Mouse (Mus musculus) mouse embryonic stem cell (cell line): Measurements from ENCODE around the gene Rtl1.

Experiments
- in situ Hi-C, 2 experiments: fragments of 300-500 bp; cut with MboI; formaldehyde crosslinking; loops; 1 replicate in 1 of 2; 3 replicates in 1 of 2; pipeline ENCODE4 v1.14.3; 2019 to 2020; ENCODE audit warnings: low sequenced_read_pairs in 2 of 2, low pct_unique_long_range_greater_than_20kb in 1 of 2, mixed read lengths in 1 of 2; ENCODE audit not compliant: unreplicated experiment in 1 of 2

Gene Rtl1

GRCm38 (mm10) chr12:109595753-109596152 is 4.4 kb downstream of the Rtl1 start:
- in situ Hi-C loops, result no loop called here

DNA sequence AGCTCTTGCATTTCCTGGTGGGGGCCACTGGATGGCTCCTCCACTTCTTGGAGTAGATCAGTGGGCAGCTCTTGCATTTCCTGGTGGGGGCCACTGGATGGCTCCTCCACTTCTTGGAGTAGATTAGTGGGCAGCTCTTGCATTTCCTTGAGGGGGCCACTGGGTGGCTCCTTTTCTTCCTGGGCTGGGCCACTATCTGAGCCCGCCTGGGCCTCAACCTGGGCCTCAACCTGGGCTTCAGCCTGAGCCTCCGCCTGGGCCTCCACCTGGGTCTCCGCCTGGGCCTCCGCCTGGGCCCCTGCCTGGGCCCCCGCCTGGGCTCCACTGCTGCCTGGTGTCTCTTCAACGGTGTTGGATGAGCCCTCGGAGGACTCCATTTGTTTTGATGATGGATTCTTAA is 5.2 kb downstream of the Rtl1 start:
- in situ Hi-C loops, result no loop called here

DNA sequence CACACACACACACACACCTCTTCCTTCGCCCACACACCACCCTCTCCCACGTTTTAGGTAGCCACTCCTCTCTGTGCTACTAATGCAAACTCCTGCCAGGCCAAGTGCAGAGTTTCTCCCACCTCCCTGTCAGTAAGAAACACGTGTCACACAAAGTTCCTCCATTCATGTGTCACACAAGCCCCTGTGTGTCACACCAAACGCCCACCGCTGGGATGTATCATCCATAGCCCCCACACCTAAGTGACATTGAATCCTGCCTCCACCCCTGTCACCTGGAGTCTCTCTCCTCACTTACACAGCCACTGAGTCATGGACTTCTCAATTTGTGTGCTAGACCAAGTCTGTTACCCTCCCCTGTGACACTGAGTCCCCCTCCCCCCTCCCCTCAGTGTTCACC is 17.9 kb downstream of the Rtl1 start:
- in situ Hi-C loops, result no loop called here

GRCm38 (mm10) chr12:109572259-109572658 is 27.9 kb downstream of the Rtl1 start:
- in situ Hi-C loops, result no loop called here

GRCm38 (mm10) chr12:109560111-109560695 is 39.9 kb downstream of the Rtl1 start:
- in situ Hi-C loops, result no loop called here

GRCm38 (mm10) chr12:109558891-109559487 is 41.1 kb downstream of the Rtl1 start:
- in situ Hi-C loops, result no loop called here

DNA sequence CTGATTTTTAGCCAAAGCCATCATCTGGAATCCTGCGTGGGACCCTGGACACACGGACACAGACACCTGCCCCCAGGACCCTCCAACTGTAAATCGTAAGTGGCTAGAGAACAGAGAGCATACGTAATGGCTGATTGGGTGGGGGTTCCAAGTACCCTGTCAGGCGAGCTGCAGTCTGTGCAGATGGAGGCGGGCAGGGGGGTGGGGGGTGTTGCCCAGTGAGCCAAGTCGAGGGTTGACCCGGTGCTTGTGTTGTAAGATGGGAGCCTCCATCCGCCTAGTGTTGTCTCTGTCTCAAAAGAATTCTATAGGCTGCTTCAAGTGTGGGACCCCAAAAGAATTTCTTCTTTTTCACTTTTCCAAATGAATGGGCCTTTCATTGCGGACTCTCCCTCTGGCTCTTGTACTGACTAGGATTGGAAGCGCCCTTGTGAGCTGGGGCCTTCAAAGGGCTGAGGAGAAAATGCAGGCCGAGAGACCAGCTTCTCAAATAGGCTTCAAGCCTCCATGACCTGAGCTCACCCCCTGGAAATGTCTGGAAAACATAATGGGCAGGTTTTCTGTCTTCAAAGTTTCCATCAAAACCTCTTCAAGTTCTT is 41.8 kb downstream of the Rtl1 start:
- in situ Hi-C loops, result no loop called here

DNA sequence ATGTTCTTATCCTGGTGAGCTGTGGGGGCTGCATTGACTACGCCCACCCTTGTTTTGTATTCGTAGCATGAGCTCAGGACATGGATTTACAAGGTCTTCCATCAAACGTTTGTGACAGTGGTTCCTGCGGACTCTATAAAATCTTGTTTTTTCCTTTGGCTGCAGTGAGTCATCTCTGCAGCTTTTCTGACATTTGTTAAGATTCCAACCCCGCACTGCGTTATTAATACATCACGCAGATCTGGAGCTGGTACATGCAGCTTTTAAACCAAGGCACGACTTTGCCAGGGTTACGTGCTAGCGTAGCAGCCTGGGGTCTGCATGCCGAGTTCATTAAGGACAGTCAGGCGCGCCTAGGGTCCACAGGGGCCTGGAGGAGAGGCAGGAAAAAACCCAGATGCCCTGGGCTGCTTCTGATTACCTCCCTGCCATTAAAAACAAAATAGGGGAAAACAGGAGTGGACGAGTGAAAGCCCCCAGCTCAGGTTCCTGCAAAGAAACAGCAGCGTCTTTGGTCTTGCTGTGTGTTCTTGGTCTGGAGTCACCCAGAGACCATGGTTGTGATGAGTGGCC is 44.2 kb downstream of the Rtl1 start:
- in situ Hi-C loops, result no loop called here

DNA sequence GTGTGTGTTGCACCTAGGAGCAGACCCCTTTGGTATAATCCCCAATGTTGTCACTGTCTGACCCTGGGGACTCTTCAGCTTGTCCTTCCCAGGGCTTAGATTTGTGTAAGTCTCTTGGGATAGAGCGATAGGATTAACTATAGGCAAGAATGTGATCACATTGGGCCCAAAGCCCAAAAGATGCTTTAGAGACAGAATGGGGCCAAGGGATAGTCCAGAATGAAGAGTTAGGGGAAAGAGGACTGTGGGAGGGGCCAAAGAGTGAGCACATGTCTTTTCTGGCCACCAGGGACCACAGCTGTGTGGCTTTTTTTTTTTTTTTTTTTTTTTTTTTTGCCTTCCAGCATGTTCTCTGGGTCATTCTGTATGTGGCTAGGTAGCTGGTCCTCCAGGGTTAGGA is 46.6 kb downstream of the Rtl1 start:
- in situ Hi-C loops, result no loop called here

DNA sequence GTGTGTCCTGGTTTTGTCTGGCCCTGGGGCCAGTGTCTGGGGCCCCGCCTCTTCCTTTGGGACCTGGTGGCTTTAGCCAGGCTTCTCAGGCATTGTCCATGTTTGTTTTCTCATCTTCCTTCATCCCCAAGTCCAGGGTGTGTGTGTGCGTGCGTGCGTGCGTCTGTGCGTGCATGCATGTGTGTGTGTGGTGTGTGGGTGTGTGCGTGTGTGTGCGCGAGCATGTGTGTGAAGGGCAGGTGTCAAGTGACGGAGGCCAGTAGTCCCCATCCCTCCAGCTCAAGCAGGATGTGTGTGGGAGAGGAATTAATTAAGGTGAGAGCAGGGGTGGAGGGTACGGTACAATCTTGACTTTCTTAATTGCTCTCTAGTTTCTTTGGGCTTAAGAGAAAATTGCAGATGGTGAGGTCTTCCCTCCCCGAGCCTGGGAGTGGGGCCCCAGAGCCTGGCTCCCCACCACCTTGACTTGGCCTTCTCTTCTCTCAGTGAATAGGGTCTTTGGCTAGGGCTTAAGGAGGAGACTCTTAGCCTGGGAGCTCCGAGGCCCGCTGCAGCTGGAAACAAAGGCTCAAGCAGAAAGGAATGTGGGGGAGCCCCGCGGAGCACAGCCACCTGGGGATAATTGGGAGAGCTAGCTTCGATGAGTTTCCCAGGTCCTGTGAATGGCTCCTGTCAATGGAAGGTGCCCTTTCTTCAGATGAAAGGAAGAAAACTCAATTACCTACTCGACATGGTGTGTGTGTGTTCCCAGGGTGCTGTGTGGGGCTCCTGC is 47.2 kb downstream of the Rtl1 start:
- in situ Hi-C loops, result no loop called here

GRCm38 (mm10) chr12:109551771-109552170 is 48.4 kb downstream of the Rtl1 start:
- in situ Hi-C loops, result no loop called here

GRCm38 (mm10) chr12:109547085-109547484 is 53.0 kb downstream of the Rtl1 start:
- in situ Hi-C loops, result no loop called here

GRCm38 (mm10) chr12:109545875-109546732 is 54.0 kb downstream of the Rtl1 start:
- in situ Hi-C loops, result no loop called here

DNA sequence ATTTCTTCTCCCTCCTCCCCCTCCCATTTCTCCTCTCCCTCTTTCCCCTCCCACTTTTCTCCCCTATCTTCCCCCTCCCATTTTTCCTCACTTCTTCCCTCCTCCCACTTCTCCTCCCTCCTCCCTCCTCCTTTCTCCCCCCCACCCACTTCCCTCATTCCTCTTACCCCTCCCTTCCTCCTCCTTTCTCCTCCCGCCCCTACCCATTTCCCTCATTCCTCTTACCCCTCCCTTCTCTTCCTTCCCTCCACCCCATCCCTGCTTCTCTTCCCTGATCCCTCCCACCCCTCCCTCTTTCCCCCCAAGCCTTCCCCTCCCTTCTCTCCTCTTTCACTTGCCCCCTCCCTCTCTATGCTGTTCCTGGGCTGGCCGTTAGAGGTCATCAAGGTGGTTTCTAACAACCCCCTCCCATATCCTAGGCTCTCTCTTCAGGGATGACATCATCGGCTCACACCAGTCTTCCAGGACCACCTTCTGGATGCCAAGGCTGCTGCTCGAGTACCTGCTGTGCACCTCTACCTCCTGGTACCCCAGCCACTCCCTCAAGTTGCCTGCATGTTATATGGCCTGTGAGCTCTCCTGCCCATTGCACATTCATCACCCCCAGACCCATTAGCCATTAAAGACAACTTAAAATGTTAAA is 56.7 kb downstream of the Rtl1 start:
- in situ Hi-C loops, result no loop called here

GRCm38 (mm10) chr12:109542635-109543249 is 57.4 kb downstream of the Rtl1 start:
- in situ Hi-C loops, result no loop called here

GRCm38 (mm10) chr12:109542011-109542410 is 58.1 kb downstream of the Rtl1 start:
- in situ Hi-C loops, result no loop called here

- in situ Hi-C loops, result no loop called here
These were observed 58.6 kb downstream of the Rtl1 start for GRCm38 (mm10) chr12:109541540-109541899.
